Mouse (Mus musculus) gastrocnemius, adult 2 months (tissue): ENCODE data around the gene C77080. TPM values are rescaled to one million over a fixed set of nuclear protein-coding genes. Genes with fewer than 3 reads are reported as not detected.
A peak's percentile ranks its signal among the peaks of the same experiment; 100 is the strongest.

Experiments
- DNase-seq: peaks from one replicate; pipeline ENCODE4 v3.0.0; 2022
- H3K27ac ChIP-seq: fragments of 200-600 bp; 2 replicates; pipeline ENCODE4 v1.8.1; 2022; ENCODE audit warnings: mild to moderate bottlenecking
- H3K4me3 ChIP-seq: fragments of 200-600 bp; 2 replicates; pipeline ENCODE4 v1.8.1; 2022; ENCODE audit warnings: mild to moderate bottlenecking, moderate library complexity
- CTCF ChIP-seq: fragments of 200-600 bp; IDR thresholded peaks from 2 replicates; pipeline ENCODE4 v1.8.1; 2022; ENCODE audit warnings: antibody characterized with exemption, mild to moderate bottlenecking, moderate library complexity
- intact Hi-C: fragments of 180-260 bp; cut with DNase I; formaldehyde crosslinking; loops from one replicate; pipeline ENCODE4 v1.15.1; 2025
- total RNA-seq, 2 experiments: library from RNA; stranded (reverse); gene quantifications; 2 replicates each; pipeline ENCODE4 v1.2.3; 2021

The C77080 gene
- total RNA-seq, 2 experiments from 2014 or later: 2.0 to 2.1 TPM

GRCm38 (mm10) chr4:129286683-129287471, 25.7 kb upstream of the C77080 start:
- TF ChIP-seq CTCF: no peak
- peak; percentile 67 for DNase-seq
- H3K27ac ChIP-seq: peak overlapping the region; percentile 98
- intact Hi-C loops: no loop called here
- H3K4me3 ChIP-seq: peak overlapping the region; percentile 78

- TF ChIP-seq CTCF: no peak
- H3K27ac ChIP-seq: peak overlapping the region; percentile 98
- H3K4me3 ChIP-seq: peak overlapping the region; percentile 78
- DNase-seq: peak; percentile 61
- intact Hi-C loops: no loop called here
Measured at GRCm38 (mm10) chr4:129286001-129286682, 24.9 kb upstream of the C77080 start.

DNA sequence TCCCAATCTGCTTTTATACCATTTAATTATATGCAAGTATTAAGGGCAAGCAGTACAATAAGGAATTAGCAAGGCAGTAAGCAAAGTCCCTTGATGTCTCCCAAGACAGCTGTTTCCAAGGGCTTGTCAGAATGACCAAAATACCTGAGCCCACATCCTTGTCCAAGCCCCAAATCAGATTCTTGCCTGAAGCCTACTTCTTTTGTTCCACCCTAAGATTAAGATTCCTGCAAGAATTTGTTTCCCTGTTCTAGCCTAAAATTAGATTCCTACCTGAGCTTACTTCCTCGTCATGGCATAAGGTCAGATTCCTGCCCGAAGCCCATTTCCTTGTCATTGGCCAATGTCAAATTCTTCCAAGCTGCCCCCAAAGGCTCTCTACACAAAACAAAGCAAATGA, 23.5 kb upstream of the C77080 start:
- no peak for DNase-seq
- no peak overlapping the region for H3K27ac ChIP-seq
- TF ChIP-seq CTCF: no peak
- intact Hi-C loops: no loop called here
- H3K4me3 ChIP-seq: no peak overlapping the region

- Histone ChIP-seq H3K27ac (no peak overlapping the region), H3K4me3 (no peak overlapping the region)
- TF ChIP-seq CTCF: no peak
- no peak for DNase-seq
- intact Hi-C loops: no loop called here
Measured at GRCm38 (mm10) chr4:129283226-129283625, 22.0 kb upstream of the C77080 start.

- H3K27ac ChIP-seq: no peak overlapping the region
- no peak for TF ChIP-seq CTCF
- DNase-seq: no peak
- intact Hi-C loops: no loop called here
- H3K4me3 ChIP-seq: no peak overlapping the region
Measured at GRCm38 (mm10) chr4:129282786-129283185, 21.6 kb upstream of the C77080 start.

DNA sequence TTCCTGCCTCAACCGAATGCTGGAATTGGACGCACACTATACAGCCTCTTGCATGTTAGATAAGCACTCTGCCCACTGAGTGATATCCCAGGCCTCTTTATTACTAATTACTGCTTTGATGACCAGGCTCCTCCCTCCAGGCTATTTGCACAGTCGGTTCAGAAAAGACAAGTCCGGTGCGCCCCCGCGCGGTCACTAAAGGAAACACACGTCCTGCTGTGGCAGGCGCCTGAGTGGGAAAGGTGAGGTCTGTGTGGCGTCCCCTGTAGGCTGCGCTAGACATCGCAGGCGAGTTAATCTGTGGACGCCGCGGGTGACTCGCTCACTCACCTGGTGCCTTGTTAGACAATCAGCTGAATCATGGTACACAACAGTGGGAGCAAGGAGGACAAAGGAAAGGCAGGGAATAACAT, 15.3 kb upstream of the C77080 start:
- DNase-seq: peak; percentile 96
- H3K4me3 ChIP-seq: no peak overlapping the region
- H3K27ac ChIP-seq: no peak overlapping the region
- intact Hi-C loops: loop anchor here (1.0 to 2.0 kb wide), 2 partner anchors 67 to 142 kb away; no protein-coding TSS in a partner anchor
- TF ChIP-seq CTCF: no peak; the same call in 1 of the 2 replicates

DNA sequence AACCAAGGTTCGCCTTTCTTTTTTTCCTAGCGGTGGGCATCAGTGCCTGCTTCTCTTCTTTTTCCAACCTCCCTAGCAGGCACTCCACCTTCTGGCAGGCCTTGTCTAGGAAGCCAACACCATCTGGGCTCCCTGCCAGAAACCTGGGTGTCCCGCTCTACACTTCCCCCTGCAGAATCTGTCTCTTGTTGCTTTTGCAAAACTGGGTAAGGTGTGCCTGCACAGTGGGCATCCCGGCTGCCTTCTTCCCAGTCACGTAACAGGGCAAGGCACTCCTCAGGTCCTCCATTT, 11.5 kb upstream of the C77080 start:
- TF ChIP-seq CTCF: peak; percentile 29; the same call in 1 of the 2 replicates
- peak; percentile 79 for DNase-seq
- H3K4me3 ChIP-seq: no peak overlapping the region
- intact Hi-C loops: no loop called here
- no peak overlapping the region for H3K27ac ChIP-seq

DNA sequence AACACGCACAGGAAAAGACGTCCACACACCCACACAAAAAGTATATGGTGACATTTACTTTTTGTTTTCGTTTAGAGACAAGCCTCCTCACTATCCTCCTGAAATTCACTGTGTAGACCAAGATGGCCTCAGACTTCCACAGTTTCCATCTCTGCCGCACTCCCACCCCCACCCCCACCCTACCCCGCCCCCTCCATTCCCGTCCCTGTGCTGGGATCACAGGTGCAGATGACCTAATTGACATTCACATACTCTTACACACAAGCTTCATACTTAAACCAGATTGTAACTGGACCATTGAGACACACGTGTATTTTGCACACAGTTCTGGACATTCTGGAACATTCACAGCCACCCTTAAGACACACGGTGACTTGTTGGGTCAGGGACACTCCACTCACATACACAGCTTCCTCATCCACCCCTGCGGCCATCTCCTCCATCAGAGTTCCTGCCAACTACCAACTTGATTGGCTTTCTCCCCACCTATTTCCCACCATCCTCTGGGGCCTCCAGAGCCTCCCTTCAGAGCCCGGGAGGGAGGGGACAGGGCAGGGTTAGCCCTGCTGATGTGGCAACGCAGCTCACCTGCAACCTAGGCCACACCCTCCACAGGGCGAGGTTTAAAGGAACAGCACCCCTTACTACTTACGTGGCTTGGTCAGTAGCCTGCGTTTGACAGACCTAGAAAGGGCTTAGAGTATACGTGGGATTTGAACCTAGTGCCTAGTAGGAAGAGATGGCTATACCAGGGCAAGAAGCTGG, 11.0 kb upstream of the C77080 start:
- no peak for TF ChIP-seq CTCF
- DNase-seq: no peak
- intact Hi-C loops: no loop called here
- Histone ChIP-seq H3K27ac (no peak overlapping the region), H3K4me3 (no peak overlapping the region)

- intact Hi-C loops: loop anchor here (5.0 kb wide), 1 partner anchor 46 kb away; no protein-coding TSS in a partner anchor
Measured at GRCm38 (mm10) chr4:129268698-129269097, 7.5 kb upstream of the C77080 start.

DNA sequence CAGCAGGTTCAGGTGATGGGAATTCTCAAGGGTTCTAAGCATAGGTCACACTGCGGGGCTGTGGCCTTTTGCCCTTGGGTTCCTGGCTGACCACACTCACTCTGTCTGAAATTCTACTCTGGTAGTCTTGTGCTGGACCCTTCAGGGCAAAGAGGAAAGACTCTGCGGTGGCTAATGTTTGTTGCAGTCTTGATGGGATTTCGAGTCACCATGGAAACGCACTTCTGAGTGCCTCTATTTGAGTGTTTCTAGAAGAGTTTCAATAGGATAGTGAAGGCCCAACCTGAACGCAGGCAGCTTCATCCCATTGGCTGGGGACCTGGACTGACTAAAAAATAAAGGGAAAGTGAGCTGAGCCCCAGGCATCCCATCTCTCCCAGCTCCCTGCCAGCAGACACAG, 5.6 kb upstream of the C77080 start:
- TF ChIP-seq CTCF: no peak
- H3K27ac ChIP-seq: no peak overlapping the region
- DNase-seq: no peak
- no peak overlapping the region for H3K4me3 ChIP-seq
- intact Hi-C loops: loop anchor here (5.0 kb wide), 1 partner anchor 45 kb away; no protein-coding TSS in a partner anchor

More at GRCm38 (mm10) chr4:129268698-129269097, 7.5 kb upstream of the C77080 start:
- Histone ChIP-seq H3K27ac (no peak overlapping the region), H3K4me3 (no peak overlapping the region)
- TF ChIP-seq CTCF: no peak
- no peak for DNase-seq

- no peak for TF ChIP-seq CTCF
- intact Hi-C loops: loop anchor here (5.0 kb wide), 1 partner anchor 44 kb away; no protein-coding TSS in a partner anchor
- H3K4me3 ChIP-seq: no peak overlapping the region
- DNase-seq: no peak
- H3K27ac ChIP-seq: no peak overlapping the region
Measured at GRCm38 (mm10) chr4:129266191-129266590, 5.0 kb upstream of the C77080 start.

- intact Hi-C loops: no loop called here
- Histone ChIP-seq H3K4me3 (peak overlapping the region; percentile 40), H3K27ac (peak overlapping the region; percentile 66)
- peak; percentile 64 for DNase-seq
- no peak for TF ChIP-seq CTCF
Measured at GRCm38 (mm10) chr4:129263225-129264021, 2.2 kb upstream of the C77080 start.
